In the genomic region with DNA sequence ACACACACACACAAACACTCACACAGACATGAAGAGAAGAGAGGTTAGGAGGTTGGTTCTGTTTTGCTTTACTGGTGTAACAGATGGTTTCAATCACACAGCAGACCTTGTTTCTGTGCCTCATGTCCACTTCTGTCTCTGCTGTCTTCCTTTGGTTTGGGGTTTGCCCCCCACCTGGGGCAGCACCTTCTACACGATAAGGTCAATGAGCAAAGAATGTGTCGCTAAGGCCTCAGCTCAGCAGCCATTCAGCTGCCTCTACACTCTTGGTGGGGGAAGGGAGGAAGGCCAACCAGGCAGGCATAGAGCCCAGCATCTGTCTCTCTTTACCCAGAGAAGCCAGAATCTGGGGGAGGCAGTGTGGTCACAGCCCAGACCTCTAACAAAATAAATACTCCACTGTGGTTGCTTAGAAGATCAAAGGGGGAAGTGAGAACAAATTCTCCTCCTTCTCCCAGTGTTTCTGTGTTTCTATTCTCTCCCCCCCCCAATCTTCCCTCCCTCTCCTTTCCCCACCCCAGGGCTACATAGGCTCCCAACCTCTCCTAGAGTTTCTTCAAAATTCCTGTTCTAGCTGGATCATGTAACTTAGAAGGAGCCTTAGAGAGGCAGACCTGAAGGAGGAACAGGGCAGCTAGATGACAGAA, we compare ENCODE assay signal across 7 mouse cellular contexts. TPM values are rescaled to one million over a fixed set of nuclear protein-coding genes. Genes with fewer than 3 reads are reported as not detected.
A peak's percentile ranks its signal among the peaks of the same experiment; 100 is the strongest.
DNase-seq lines count a peak whose midpoint lies in the region; TF ChIP-seq lines count a peak whose summit lies in the region.

No protein-coding gene starts in this region.

- 0 out of 2 replicates have a peak overlapping the region, but pooled peaks have one; percentile 1 for H3K27ac ChIP-seq in left cerebral cortex, adult 2 months

- TF ChIP-seq CTCF in left cerebral cortex, adult 2 months (IDR thresholded peaks at IDR 0.05), result no peak

- DNase-seq in left cerebral cortex, adult 2 months (ENCODE audit: extremely low spot score in 1 of 2, low spot score in 2 of 2), result no peak
- DNase-seq in left cerebral cortex, adult 11 months (ENCODE audit: low spot score), result no peak
- peak; percentile 39 for DNase-seq in T-cell, adult 2 months (ENCODE audit: low spot score)
- DNase-seq in embryo, embryonic 11 days, result peak; percentile 83
- DNase-seq in lung, postnatal 14 days, result peak; percentile 40
- peak; percentile 17 for DNase-seq in yolk sac, embryonic 10.5 days (ENCODE audit: low spot score)
- DNase-seq in left cerebral cortex, adult 9 months (ENCODE audit: low spot score in 2 of 2), result no peak

- H3K4me3 ChIP-seq in left cerebral cortex, adult 2 months, result no peak overlapping the region

- intact Hi-C loops in left cerebral cortex, adult 2 months (cut with DNase I), result no loop called here

RNA-seq across cellular contexts. Expression of gene Rnf157, which starts 5.5 kb away (rescaled TPM):
- 100 to 1,000 TPM; 256 to 285 TPM for total RNA-seq in left cerebral cortex, adult 2 months (2021)

RNA-seq across cellular contexts. Expression of gene Ubald2, which starts 15.6 kb away (rescaled TPM):
- total RNA-seq in left cerebral cortex, adult 2 months (2021), result 10 to 100 TPM; 27.2 to 28.0 TPM

RNA-seq across cellular contexts. Expression of gene Qrich2, which starts 47.7 kb away (rescaled TPM):
- total RNA-seq in left cerebral cortex, adult 2 months (2021), result under 1 TPM in 1 of 2 experiments, not detected in 1; 0.16 TPM

Comparison
In these comparisons a context has a peak if more than half of its experiments do, and no peak if none do; other contexts are left out.
1. DNase-seq: peak in T-cell, adult 2 months (single experiment), embryo, embryonic 11 days (single experiment), lung, postnatal 14 days (single experiment) and yolk sac, embryonic 10.5 days (single experiment); none in left cerebral cortex, adult 2 months (0 of 2), left cerebral cortex, adult 11 months (single experiment) and left cerebral cortex, adult 9 months (0 of 2).